Mouse (Mus musculus) lung, postnatal 25 days (tissue): ENCODE data around the gene Rftn2.

Source experiments
- DNase-seq: peaks from one replicate; pipeline ENCODE4 v3.0.0; 2022; ENCODE audit warnings: low spot score

Gene Rftn2

GRCm38 (mm10) chr1:55123561-55123960 is 103.0 kb downstream of the Rftn2 start:
- no peak for DNase-seq

GRCm38 (mm10) chr1:55123046-55123445 is 103.5 kb downstream of the Rftn2 start:
- no peak for DNase-seq
